Mouse (Mus musculus) stomach, embryonic 14.5 days (tissue): Measurements from ENCODE around the gene Abtb2. TPM values are rescaled to one million over a fixed set of nuclear protein-coding genes. Genes with fewer than 3 reads are reported as not detected.

Experiments used
- ATAC-seq: fragments of 200-750 bp; cut with Nextera tagmentation; 2 replicates; pipeline ENCODE4 v1.8.0; 2017; ENCODE audit warnings: low read depth, moderate TSS enrichment; ENCODE audit not compliant: insufficient number of reproducible peaks, insufficient read depth, low FRiP score
- H3K27ac ChIP-seq: fragments of 300-500 bp; sonication (generic); 2 replicates; pipeline ENCODE4 v1.5.1; 2014; ENCODE audit warnings: mild to moderate bottlenecking, low read length, moderate library complexity, mixed read lengths
- H3K27me3 ChIP-seq: fragments of 300-500 bp; sonication (generic); 2 replicates; pipeline ENCODE4 v1.6.1; 2014; ENCODE audit warnings: low read length, control low read depth, mixed read lengths; ENCODE audit not compliant: control insufficient read depth, insufficient read depth
- H3K36me3 ChIP-seq: fragments of 300-500 bp; sonication (generic); 2 replicates; pipeline ENCODE4 v1.6.1; 2014; ENCODE audit warnings: mild to moderate bottlenecking, control low read depth, low read length, moderate library complexity, mixed read lengths; ENCODE audit not compliant: control insufficient read depth, insufficient read depth
- H3K4me1 ChIP-seq: fragments of 300-500 bp; sonication (generic); 2 replicates; pipeline ENCODE4 v1.6.1; 2014; ENCODE audit warnings: low read length, control low read depth, mixed read lengths; ENCODE audit not compliant: control insufficient read depth, insufficient read depth
- H3K4me2 ChIP-seq: fragments of 300-500 bp; sonication (generic); replicated peaks from 2 replicates; pipeline ENCODE4 v1.6.1; 2014; ENCODE audit warnings: low read depth, low read length, control low read depth
- H3K4me3 ChIP-seq: fragments of 300-500 bp; sonication (generic); 2 replicates; pipeline ENCODE4 v1.5.1; 2014; ENCODE audit warnings: low read depth, low read length, control low read depth
- H3K9ac ChIP-seq: fragments of 300-500 bp; sonication (generic); replicated peaks from 2 replicates; pipeline ENCODE4 v1.6.1; 2014; ENCODE audit warnings: low read depth, mild to moderate bottlenecking, control low read depth, low read length, moderate library complexity, mixed read lengths
- H3K9me3 ChIP-seq: fragments of 300-500 bp; sonication (generic); 2 replicates; pipeline ENCODE4 v1.6.1; 2016; ENCODE audit warnings: low read depth, low read length, control low read depth; ENCODE audit not compliant: control insufficient read depth
- WGBS: fragments of 180-500 bp; shearing (Covaris S2); extraction: QIAGEN DNeasy Blood & Tissue Kit; methylation state at CpG from one replicate; pipeline ENCODE4 v1.1.7; 2014; 5-methylcytosine and 5-hydroxymethylcytosine counted together
- polyA plus RNA-seq: library from polyadenylated mRNA; unstranded; fragments of >200 nt; fragmentation: Nextera tagmentation; extraction: Ambion mirVana; gene quantifications from 2 replicates; pipeline ENCODE4 v1.2.1, GENCODE M21; 2014

Gene Abtb2
- polyA plus RNA-seq, 1 experiment from 2014 or later, result 4.4 TPM

DNA sequence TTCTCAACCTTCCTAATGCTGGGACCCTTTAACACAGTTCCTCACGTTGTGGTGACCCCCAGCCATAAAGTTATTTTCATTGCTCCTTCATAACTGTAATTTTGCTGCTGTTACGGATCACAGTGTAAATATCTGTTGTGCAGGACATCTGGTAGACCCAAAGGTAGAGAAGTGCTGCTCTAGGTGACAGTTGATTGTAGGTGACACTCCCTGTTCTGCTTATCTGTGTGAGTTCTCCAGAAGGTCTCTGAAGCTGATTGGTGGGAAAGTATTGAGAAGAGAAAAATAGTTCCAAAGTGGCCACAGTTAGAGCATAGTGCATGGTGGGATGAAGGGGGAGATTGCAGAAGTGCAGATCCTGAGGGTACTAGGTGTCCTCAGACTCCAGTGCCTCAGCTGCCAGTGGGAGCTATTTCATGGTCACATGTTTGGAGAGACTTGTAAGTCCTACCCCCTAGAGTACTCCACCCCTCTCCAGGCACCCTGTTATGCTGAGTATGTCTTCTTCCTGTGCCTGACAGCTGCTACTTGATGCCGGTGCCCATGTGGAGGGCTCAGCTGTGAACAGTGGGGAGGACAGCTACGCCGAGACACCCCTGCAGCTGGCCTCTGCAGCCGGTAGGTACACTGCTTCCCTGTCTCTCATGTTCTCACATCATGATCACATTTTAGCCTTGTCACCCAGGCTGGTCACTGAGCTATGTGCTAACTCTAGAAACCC, 141.1 kb downstream of the Abtb2 start:
- no peaks in the 10 kb centered on the region for H3K36me3 ChIP-seq
- H3K9me3 ChIP-seq, result no peaks in the 10 kb centered on the region
- H3K4me1 ChIP-seq, result 0 out of 2 replicates have a peak, but pooled peaks cover 6% of the 10 kb centered on the region
- 82% methylated on average over 6 of the region's 6 CpGs for WGBS
- no peak overlapping the region for H3K4me2 ChIP-seq
- no peak overlapping the region for H3K4me3 ChIP-seq
- H3K27ac ChIP-seq, result no peak overlapping the region
- H3K27me3 ChIP-seq, result no peaks in the 10 kb centered on the region
- ATAC-seq, result no peak
- H3K9ac ChIP-seq, result no peak overlapping the region

DNA sequence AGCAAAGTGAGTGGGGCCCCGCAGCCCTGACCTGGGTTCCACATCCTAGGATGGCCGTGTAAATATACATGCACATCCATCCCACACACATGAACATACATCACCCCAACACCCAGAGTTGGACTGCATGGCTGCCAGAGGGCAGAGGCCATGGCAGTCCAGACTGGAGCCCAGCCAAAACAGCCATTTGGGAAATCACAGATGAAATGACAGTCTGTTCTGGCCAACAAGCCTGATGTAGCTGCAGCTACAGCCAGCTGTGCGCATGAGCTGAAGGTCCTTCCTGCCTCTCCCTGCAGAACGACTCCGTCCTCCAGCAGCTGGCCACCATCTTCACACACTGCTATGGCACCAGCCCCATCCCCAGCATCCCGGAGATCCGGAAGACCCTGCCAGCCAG, 144.7 kb downstream of the Abtb2 start:
- no peak overlapping the region for H3K4me2 ChIP-seq
- H3K4me3 ChIP-seq, result no peak overlapping the region
- H3K9ac ChIP-seq, result no peak overlapping the region
- H3K36me3 ChIP-seq, result no peaks in the 10 kb centered on the region
- ATAC-seq, result peak; percentile 48; the same call in 1 of the 2 replicates
- H3K27ac ChIP-seq, result peak overlapping the region; percentile 24; the same call in 1 of the 2 replicates
- H3K4me1 ChIP-seq, result 0 out of 2 replicates have a peak, but pooled peaks cover 6% of the 10 kb centered on the region
- H3K27me3 ChIP-seq, result no peaks in the 10 kb centered on the region
- H3K9me3 ChIP-seq, result no peaks in the 10 kb centered on the region
- WGBS, result 47% methylated on average over 7 of the region's 7 CpGs

- no peak overlapping the region for H3K9ac ChIP-seq
- no peaks in the 10 kb centered on the region for H3K27me3 ChIP-seq
- peaks cover 7% of the 10 kb centered on the region for H3K36me3 ChIP-seq
- no peak overlapping the region for H3K27ac ChIP-seq
- H3K9me3 ChIP-seq, result no peaks in the 10 kb centered on the region
- no peaks in the 10 kb centered on the region for H3K4me1 ChIP-seq
- WGBS, result 67% methylated on average over 7 of the region's 7 CpGs
- ATAC-seq, result no peak
- H3K4me3 ChIP-seq, result no peak overlapping the region
- no peak overlapping the region for H3K4me2 ChIP-seq
Measured at GRCm38 (mm10) chr2:103713831-103714230, 147.7 kb downstream of the Abtb2 start.

- no peak overlapping the region for H3K9ac ChIP-seq
- H3K4me2 ChIP-seq, result no peak overlapping the region
- no peak for ATAC-seq
- peaks cover 7% of the 10 kb centered on the region for H3K36me3 ChIP-seq
- no peaks in the 10 kb centered on the region for H3K27me3 ChIP-seq
- no peaks in the 10 kb centered on the region for H3K4me1 ChIP-seq
- H3K9me3 ChIP-seq, result no peaks in the 10 kb centered on the region
- 52% methylated on average over 4 of the region's 4 CpGs for WGBS
- H3K27ac ChIP-seq, result no peak overlapping the region
- H3K4me3 ChIP-seq, result no peak overlapping the region
Measured at GRCm38 (mm10) chr2:103714412-103714811, 148.3 kb downstream of the Abtb2 start.

- no peaks in the 10 kb centered on the region for H3K4me1 ChIP-seq
- H3K4me3 ChIP-seq, result no peak overlapping the region
- H3K36me3 ChIP-seq, result peaks cover 23% of the 10 kb centered on the region
- 67% methylated on average over 8 of the region's 8 CpGs for WGBS
- H3K27me3 ChIP-seq, result no peaks in the 10 kb centered on the region
- H3K4me2 ChIP-seq, result no peak overlapping the region
- ATAC-seq, result peak; percentile 42; the same call in 1 of the 2 replicates
- no peaks in the 10 kb centered on the region for H3K9me3 ChIP-seq
- H3K9ac ChIP-seq, result no peak overlapping the region
- H3K27ac ChIP-seq, result no peak overlapping the region
Measured at GRCm38 (mm10) chr2:103718594-103719291, 152.6 kb downstream of the Abtb2 start.

DNA sequence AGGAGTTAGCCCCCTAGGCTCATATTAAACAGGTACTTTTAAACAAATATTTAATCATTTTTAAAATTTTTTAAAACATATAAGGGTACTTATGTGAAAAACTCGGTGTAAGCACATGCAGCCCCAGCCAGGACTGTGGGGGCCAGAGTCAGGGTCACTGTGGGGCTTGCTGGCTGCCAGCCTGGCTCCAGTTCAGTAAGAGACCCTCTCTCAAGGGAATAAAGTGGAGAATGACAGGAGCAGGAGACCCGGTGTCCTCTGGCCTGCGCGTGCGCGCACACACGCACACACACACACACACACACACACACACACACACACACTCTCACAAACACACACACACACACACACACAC, 153.2 kb downstream of the Abtb2 start:
- no peaks in the 10 kb centered on the region for H3K27me3 ChIP-seq
- no peak; the same call in 1 of the 2 replicates for ATAC-seq
- H3K9ac ChIP-seq, result no peak overlapping the region
- no peaks in the 10 kb centered on the region for H3K9me3 ChIP-seq
- no peak overlapping the region for H3K27ac ChIP-seq
- H3K4me3 ChIP-seq, result no peak overlapping the region
- H3K4me2 ChIP-seq, result no peak overlapping the region
- 87% methylated on average over 7 of the region's 7 CpGs for WGBS
- H3K36me3 ChIP-seq, result peaks cover 28% of the 10 kb centered on the region
- no peaks in the 10 kb centered on the region for H3K4me1 ChIP-seq

DNA sequence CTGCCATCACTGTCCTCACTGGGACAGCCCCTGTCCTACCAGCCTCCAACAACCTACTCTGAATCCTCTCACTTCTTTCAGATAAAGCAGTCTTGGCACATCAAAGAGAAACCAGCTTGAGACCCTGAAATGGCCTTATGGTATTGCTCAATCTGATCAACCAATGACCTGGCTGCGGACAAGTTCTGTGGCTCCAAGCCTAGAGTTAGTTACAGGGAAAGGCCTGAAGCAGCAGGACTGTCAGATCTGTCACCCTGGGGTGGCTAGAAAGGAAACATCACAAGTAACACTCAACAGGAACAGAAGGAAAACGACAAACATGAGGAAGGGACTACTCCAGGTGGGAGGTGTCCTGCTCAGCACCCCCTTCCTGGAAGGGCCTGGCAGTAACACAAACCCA, 158.4 kb downstream of the Abtb2 start:
- WGBS, result 90% methylated on average over 2 of the region's 2 CpGs
- H3K27me3 ChIP-seq, result no peaks in the 10 kb centered on the region
- no peak for ATAC-seq
- H3K9ac ChIP-seq, result no peak overlapping the region
- H3K27ac ChIP-seq, result no peak overlapping the region
- peaks cover 46% of the 10 kb centered on the region for H3K36me3 ChIP-seq
- H3K4me2 ChIP-seq, result no peak overlapping the region
- no peak overlapping the region for H3K4me3 ChIP-seq
- H3K9me3 ChIP-seq, result no peaks in the 10 kb centered on the region
- no peaks in the 10 kb centered on the region for H3K4me1 ChIP-seq

DNA sequence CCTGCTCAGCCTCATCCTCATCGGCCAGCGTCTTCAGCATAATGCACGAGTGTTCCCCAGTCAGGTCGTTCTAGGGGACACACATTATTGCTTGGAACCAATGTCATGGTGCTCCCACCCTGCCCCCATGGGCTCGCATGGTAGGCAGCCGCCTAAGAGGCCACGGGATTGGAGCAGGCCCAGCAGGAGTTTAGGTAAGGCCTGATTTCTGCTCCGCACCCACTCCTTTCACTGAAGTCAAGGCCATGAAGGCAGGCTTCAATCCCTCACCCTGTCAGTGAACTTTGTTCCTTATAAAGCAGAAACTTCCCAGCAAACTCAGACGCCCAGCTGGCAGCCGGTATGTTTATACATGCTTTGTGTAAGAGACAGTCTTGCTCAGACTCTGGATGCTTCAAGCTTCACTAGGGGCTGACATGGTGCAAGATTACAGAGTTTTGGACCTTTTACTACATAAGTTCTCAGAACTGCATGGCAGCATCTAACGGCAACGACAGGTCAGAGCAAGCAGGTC, 162.0 kb downstream of the Abtb2 start:
- WGBS, result 75% methylated on average over 12 of the region's 12 CpGs
- peaks cover 53% of the 10 kb centered on the region for H3K36me3 ChIP-seq
- no peak overlapping the region for H3K9ac ChIP-seq
- 0 out of 2 replicates have a peak, but pooled peaks have one; percentile 18 for ATAC-seq
- no peaks in the 10 kb centered on the region for H3K4me1 ChIP-seq
- no peak overlapping the region for H3K4me3 ChIP-seq
- H3K27ac ChIP-seq, result no peak overlapping the region
- H3K4me2 ChIP-seq, result no peak overlapping the region
- H3K27me3 ChIP-seq, result no peaks in the 10 kb centered on the region
- no peaks in the 10 kb centered on the region for H3K9me3 ChIP-seq
